Mouse (Mus musculus) midbrain, embryonic 11.5 days (tissue): ENCODE measurements around the gene Micu1. TPM values are rescaled to one million over a fixed set of nuclear protein-coding genes. Genes with fewer than 3 reads are reported as not detected.
A peak's percentile ranks its signal among the peaks of the same experiment; 100 is the strongest.

ENCODE experiments used
- ATAC-seq: fragments of 200-750 bp; cut with Nextera tagmentation; 2 replicates; pipeline ENCODE4 v1.8.0; 2017; ENCODE audit warnings: moderate TSS enrichment, moderate library complexity; ENCODE audit not compliant: low FRiP score
- DNase-seq: peaks from one replicate; pipeline ENCODE4 v3.0.0; 2015; ENCODE audit warnings: low spot score; ENCODE audit errors: missing footprints
- H3K27ac ChIP-seq: fragments of 300-500 bp; sonication (generic); 2 replicates; pipeline ENCODE4 v1.5.1; 2014; ENCODE audit warnings: low read depth, low read length
- H3K27me3 ChIP-seq: fragments of 300-500 bp; sonication (generic); 2 replicates; pipeline ENCODE4 v1.6.1; 2014; ENCODE audit warnings: mild to moderate bottlenecking, low read length, moderate library complexity, mixed read lengths; ENCODE audit not compliant: control insufficient read depth, insufficient read depth
- H3K36me3 ChIP-seq: fragments of 300-500 bp; sonication (generic); 2 replicates; pipeline ENCODE4 v1.6.1; 2014; ENCODE audit warnings: mild to moderate bottlenecking, low read length, moderate library complexity, mixed read lengths; ENCODE audit not compliant: control insufficient read depth, insufficient read depth
- H3K4me1 ChIP-seq: fragments of 300-500 bp; sonication (generic); 2 replicates; pipeline ENCODE4 v1.6.1; 2014; ENCODE audit warnings: low read length; ENCODE audit not compliant: control insufficient read depth, insufficient read depth
- H3K4me2 ChIP-seq: fragments of 300-500 bp; sonication (generic); 2 replicates; pipeline ENCODE4 v1.6.1; 2014; ENCODE audit warnings: mild to moderate bottlenecking, moderate library complexity
- H3K4me3 ChIP-seq: fragments of 300-500 bp; sonication (generic); 2 replicates; pipeline ENCODE4 v1.5.1; 2014; ENCODE audit warnings: low read depth, low read length
- H3K9ac ChIP-seq: fragments of 300-500 bp; sonication (generic); 2 replicates; pipeline ENCODE4 v1.6.1; 2014; ENCODE audit warnings: low read length
- H3K9me3 ChIP-seq: fragments of 300-500 bp; sonication (generic); 2 replicates; pipeline ENCODE4 v1.6.1; 2016; ENCODE audit warnings: low read length; ENCODE audit not compliant: control insufficient read depth
- WGBS: fragments of 180-500 bp; shearing (Covaris S2); extraction: QIAGEN DNeasy Blood & Tissue Kit; methylation state at CpG from one replicate; pipeline ENCODE4 v1.1.7; 2014; 5-methylcytosine and 5-hydroxymethylcytosine counted together
- polyA plus RNA-seq: library from polyadenylated mRNA; unstranded; fragments of >200 nt; fragmentation: Nextera tagmentation; extraction: Ambion mirVana; gene quantifications from 2 replicates; pipeline ENCODE4 v1.2.1, GENCODE M21; 2014

The Micu1 gene
- polyA plus RNA-seq, 1 experiment from 2014 or later: 57.0 TPM

- ATAC-seq (no peak), DNase-seq (no peak)
- Histone ChIP-seq H3K27me3 (no peaks in the 10 kb centered on the region), H3K36me3 (no peaks in the 10 kb centered on the region), H3K9ac (no peak overlapping the region), H3K4me3 (no peak overlapping the region), H3K9me3 (no peaks in the 10 kb centered on the region), H3K4me1 (no peaks in the 10 kb centered on the region), H3K4me2 (no peak overlapping the region), H3K27ac (no peak overlapping the region)
- 88% methylated on average over 7 of the region's 7 CpGs for whole genome bisulfite sequencing
These were observed 7.0 kb downstream of the Micu1 start for GRCm38 (mm10) chr10:59709281-59709680.

- no peak overlapping the region for H3K27ac ChIP-seq
- 84% methylated on average over 1 of the region's 1 CpGs for WGBS
- no peaks in the 10 kb centered on the region for H3K9me3 ChIP-seq
- no peak overlapping the region for H3K4me3 ChIP-seq
- H3K27me3 ChIP-seq: no peaks in the 10 kb centered on the region
- no peaks in the 10 kb centered on the region for H3K36me3 ChIP-seq
- H3K4me2 ChIP-seq: no peak overlapping the region
- ATAC-seq: no peak
- no peaks in the 10 kb centered on the region for H3K4me1 ChIP-seq
- no peak for DNase-seq
- H3K9ac ChIP-seq: no peak overlapping the region
These were observed 8.0 kb downstream of the Micu1 start for GRCm38 (mm10) chr10:59710246-59710645.

GRCm38 (mm10) chr10:59712062-59712461 lies 9.8 kb downstream of the Micu1 start:
- no peaks in the 10 kb centered on the region for H3K9me3 ChIP-seq
- no peaks in the 10 kb centered on the region for H3K4me1 ChIP-seq
- no peak overlapping the region for H3K4me2 ChIP-seq
- no peak for ATAC-seq
- H3K9ac ChIP-seq: no peak overlapping the region
- no peak overlapping the region for H3K27ac ChIP-seq
- no peak overlapping the region for H3K4me3 ChIP-seq
- no peak for DNase-seq
- H3K36me3 ChIP-seq: no peaks in the 10 kb centered on the region
- H3K27me3 ChIP-seq: no peaks in the 10 kb centered on the region
- 97% methylated on average over 8 of the region's 8 CpGs for WGBS

GRCm38 (mm10) chr10:59720017-59720416 lies 17.7 kb downstream of the Micu1 start:
- WGBS: 89% methylated on average over 7 of the region's 7 CpGs
- H3K27me3 ChIP-seq: no peaks in the 10 kb centered on the region
- H3K4me2 ChIP-seq: no peak overlapping the region

GRCm38 (mm10) chr10:59721555-59721954 lies 19.3 kb downstream of the Micu1 start:
- WGBS: 77% methylated on average over 4 of the region's 4 CpGs

More at GRCm38 (mm10) chr10:59720017-59720416, 17.7 kb downstream of the Micu1 start:
- no peaks in the 10 kb centered on the region for H3K36me3 ChIP-seq
- no peaks in the 10 kb centered on the region for H3K9me3 ChIP-seq
- no peak overlapping the region for H3K27ac ChIP-seq
- ATAC-seq (no peak), DNase-seq (no peak)
- H3K9ac ChIP-seq: no peak overlapping the region
- no peaks in the 10 kb centered on the region for H3K4me1 ChIP-seq
- H3K4me3 ChIP-seq: no peak overlapping the region

GRCm38 (mm10) chr10:59724634-59725033 lies 22.4 kb downstream of the Micu1 start:
- H3K27me3 ChIP-seq: no peaks in the 10 kb centered on the region
- H3K4me2 ChIP-seq: no peak overlapping the region
- no peaks in the 10 kb centered on the region for H3K36me3 ChIP-seq
- H3K4me1 ChIP-seq: peaks cover under 1% of the 10 kb centered on the region; the same call in 1 of the 2 replicates
- no peak overlapping the region for H3K9ac ChIP-seq
- no peak overlapping the region for H3K4me3 ChIP-seq
- ATAC-seq (no peak), DNase-seq (no peak)
- no peak overlapping the region for H3K27ac ChIP-seq
- no peaks in the 10 kb centered on the region for H3K9me3 ChIP-seq

More at GRCm38 (mm10) chr10:59721555-59721954, 19.3 kb downstream of the Micu1 start:
- DNase-seq (no peak), ATAC-seq (no peak)
- no peaks in the 10 kb centered on the region for H3K9me3 ChIP-seq
- H3K27ac ChIP-seq: no peak overlapping the region
- H3K27me3 ChIP-seq: no peaks in the 10 kb centered on the region
- no peak overlapping the region for H3K4me2 ChIP-seq
- H3K9ac ChIP-seq: no peak overlapping the region
- no peaks in the 10 kb centered on the region for H3K36me3 ChIP-seq
- H3K4me1 ChIP-seq: no peaks in the 10 kb centered on the region
- no peak overlapping the region for H3K4me3 ChIP-seq

GRCm38 (mm10) chr10:59727251-59727650 lies 25.0 kb downstream of the Micu1 start:
- no peak overlapping the region for H3K27ac ChIP-seq
- no peak overlapping the region for H3K4me2 ChIP-seq
- peaks cover 5% of the 10 kb centered on the region; the same call in 1 of the 2 replicates for H3K4me1 ChIP-seq
- no peaks in the 10 kb centered on the region for H3K9me3 ChIP-seq
- no peak overlapping the region for H3K9ac ChIP-seq
- 58% methylated on average over 6 of the region's 6 CpGs for WGBS
- no peaks in the 10 kb centered on the region for H3K36me3 ChIP-seq
- DNase-seq: no peak
- H3K4me3 ChIP-seq: no peak overlapping the region
- no peaks in the 10 kb centered on the region for H3K27me3 ChIP-seq
- ATAC-seq: no peak

GRCm38 (mm10) chr10:59729261-59729660 lies 27.0 kb downstream of the Micu1 start:
- DNase-seq (no peak), ATAC-seq (no peak)
- no peaks in the 10 kb centered on the region for H3K27me3 ChIP-seq
- H3K9ac ChIP-seq: no peak overlapping the region
- H3K4me3 ChIP-seq: no peak overlapping the region
- WGBS: 92% methylated on average over 9 of the region's 9 CpGs
- H3K36me3 ChIP-seq: peaks cover 3% of the 10 kb centered on the region
- H3K9me3 ChIP-seq: no peaks in the 10 kb centered on the region
- peaks cover 5% of the 10 kb centered on the region; the same call in 1 of the 2 replicates for H3K4me1 ChIP-seq
- no peak overlapping the region for H3K4me2 ChIP-seq
- H3K27ac ChIP-seq: no peak overlapping the region

GRCm38 (mm10) chr10:59729842-59730241 lies 27.6 kb downstream of the Micu1 start:
- WGBS: 32% methylated on average over 4 of the region's 4 CpGs
- H3K4me1 ChIP-seq: peaks cover 5% of the 10 kb centered on the region; the same call in 1 of the 2 replicates
- no peaks in the 10 kb centered on the region for H3K27me3 ChIP-seq
- no peak for DNase-seq
- no peak overlapping the region for H3K4me3 ChIP-seq
- H3K36me3 ChIP-seq: peaks cover 3% of the 10 kb centered on the region
- H3K9ac ChIP-seq: no peak overlapping the region
- no peak overlapping the region for H3K27ac ChIP-seq
- no peak overlapping the region for H3K4me2 ChIP-seq
- no peaks in the 10 kb centered on the region for H3K9me3 ChIP-seq
- ATAC-seq: peak; percentile 69; the same call in 1 of the 2 replicates
